Mouse (Mus musculus) spleen, postnatal 14 days (tissue): Measurements from ENCODE around the gene Spopl.
"Not testable (repeated sequence)": the region's sequence is repeated elsewhere in the genome, so short reads cannot be mapped to it uniquely, and the experiment has no call there.

ENCODE experiments used
- DNase-seq, 2 experiments: peaks; one replicate each; pipeline ENCODE4 v3.0.0; 2021 to 2022; ENCODE audit warnings: low spot score in 2 of 2

Gene Spopl

GRCm38 (mm10) chr2:23571302-23572156 lies at the start of gene Spopl:
Gene Spopl (minus strand): TSS chr2:23572106.
- DNase-seq = peak; percentile 66 to 72

DNA sequence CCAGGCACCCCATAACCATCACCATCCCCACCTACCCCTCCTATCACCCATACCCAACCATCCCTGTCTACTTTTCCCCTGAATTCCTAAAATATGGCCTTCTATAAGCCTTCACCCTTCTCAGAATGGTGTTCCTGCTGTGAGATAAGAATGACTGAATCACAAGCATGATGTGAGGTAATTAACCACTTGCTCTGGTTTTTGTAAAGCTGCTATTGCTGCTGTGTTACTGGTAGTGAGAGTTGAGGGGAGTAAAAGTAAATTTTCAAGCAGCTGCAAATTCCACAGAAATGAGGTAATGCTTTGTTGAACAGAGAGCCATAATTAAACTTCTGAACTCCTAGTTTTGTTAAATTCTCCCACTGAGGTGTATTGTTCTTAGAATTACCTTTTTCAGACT lies 48.2 kb upstream of the Spopl start:
- no peak for DNase-seq

DNA sequence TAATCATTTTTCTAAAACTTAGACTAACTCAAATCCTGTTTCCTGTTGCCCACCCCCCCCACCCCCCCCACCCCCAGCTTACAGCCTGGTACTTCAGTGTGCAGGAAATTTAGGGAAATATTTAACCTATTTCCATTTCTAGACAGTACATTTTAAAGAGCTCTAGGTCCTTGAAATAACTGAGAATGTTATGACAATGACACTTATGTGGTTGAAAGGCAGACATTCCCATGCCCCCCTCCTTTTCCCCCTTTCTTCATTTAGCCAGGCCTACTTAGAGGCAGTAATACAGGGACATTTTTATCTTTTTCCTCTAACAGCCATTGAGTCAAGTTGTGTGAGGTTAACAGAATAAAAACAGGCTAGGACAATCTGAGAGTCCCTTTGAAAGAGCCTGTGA lies 46.1 kb upstream of the Spopl start:
- DNase-seq = no peak

- DNase-seq = no peak
Observed at GRCm38 (mm10) chr2:23605391-23605790, 33.5 kb upstream of the Spopl start.

GRCm38 (mm10) chr2:23588769-23589168 lies 16.9 kb upstream of the Spopl start:
- no peak for DNase-seq

- DNase-seq = not testable (repeated sequence)
Observed at GRCm38 (mm10) chr2:23572157-23572532, 239 bp upstream of the Spopl start.

- DNase-seq = no peak
Observed at GRCm38 (mm10) chr2:23570563-23570962, 1.3 kb downstream of the Spopl start.

GRCm38 (mm10) chr2:23568775-23569174 lies 3.1 kb downstream of the Spopl start:
- DNase-seq = no peak

DNA sequence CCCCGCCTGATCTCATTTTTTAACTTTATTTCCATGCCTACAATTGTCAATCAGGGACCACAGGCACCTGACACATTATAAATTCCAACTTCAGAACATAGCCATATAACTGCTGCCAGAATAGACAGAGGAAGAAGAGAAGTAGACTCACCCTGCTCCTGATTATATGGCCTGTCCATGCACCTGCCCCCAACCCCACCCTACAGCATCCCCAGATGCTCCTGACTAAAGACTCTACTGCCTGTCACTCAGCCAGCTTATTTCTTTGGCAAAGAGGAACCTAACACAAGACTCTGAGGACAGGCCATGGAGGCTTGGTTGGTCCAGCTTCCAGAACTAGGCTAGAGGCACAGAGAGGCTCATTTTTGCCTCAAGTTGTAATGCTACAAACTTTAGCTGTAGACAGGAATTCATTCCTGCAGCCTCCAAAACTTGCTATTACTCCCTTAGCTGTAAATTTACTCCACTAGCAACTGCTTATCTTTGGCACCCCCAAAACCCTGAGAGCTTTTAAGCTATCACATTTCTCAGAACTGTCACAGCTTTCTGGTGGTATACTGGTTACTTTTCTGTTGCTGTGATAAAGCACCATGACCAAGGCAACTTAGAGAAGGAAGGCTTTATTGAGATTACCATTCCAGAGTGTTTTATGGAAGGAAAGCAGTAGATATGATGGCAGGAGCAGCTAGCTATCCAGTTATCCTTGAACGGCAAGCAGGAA lies 6.7 kb downstream of the Spopl start:
- no peak for DNase-seq

DNA sequence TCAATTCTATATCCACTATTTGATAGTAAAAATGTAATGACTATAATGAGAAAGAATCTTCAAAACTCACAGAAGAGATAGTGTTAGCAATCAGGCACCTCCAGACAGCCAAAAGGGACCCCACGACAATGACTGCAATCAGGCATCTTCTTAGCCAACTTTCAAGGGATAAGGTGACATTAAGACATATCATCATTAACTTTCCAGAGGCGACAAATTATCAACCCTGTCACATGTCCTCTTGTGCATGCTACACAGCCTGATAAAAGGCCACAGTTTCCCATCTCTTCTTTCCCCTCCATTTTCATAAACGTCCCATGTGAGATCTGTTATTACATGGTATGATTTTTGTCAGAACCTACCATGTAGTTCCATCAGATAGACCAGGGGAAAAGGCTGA lies 9.0 kb downstream of the Spopl start:
- no peak for DNase-seq

- no peak for DNase-seq
Observed at GRCm38 (mm10) chr2:23559186-23559585, 12.7 kb downstream of the Spopl start.

- DNase-seq = no peak
Observed at GRCm38 (mm10) chr2:23551235-23551634, 20.7 kb downstream of the Spopl start.

DNA sequence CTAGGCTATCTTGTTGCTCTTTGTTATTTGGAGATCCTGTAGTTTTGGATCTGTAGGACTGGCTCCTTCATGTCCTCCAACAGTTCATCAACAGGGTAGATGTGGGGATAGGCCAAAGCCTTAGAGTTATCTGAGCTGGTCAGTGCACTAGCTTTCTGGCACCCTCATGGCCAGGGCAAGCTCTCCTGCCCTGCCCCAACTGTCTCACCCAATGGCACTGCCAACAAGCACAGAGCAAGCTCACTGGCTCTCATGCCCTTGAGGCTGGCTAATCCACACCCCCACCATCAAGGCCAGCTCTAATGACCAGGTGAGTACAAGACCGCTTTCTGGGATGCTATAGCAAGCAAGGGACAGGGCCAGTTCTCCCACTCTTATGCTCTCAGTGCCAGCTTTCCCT lies 24.7 kb downstream of the Spopl start:
- DNase-seq = no peak

GRCm38 (mm10) chr2:23539967-23540366 lies 31.9 kb downstream of the Spopl start:
- no peak for DNase-seq

- DNase-seq = not testable (repeated sequence)
Observed at GRCm38 (mm10) chr2:23527717-23528116, 44.2 kb downstream of the Spopl start.

DNA sequence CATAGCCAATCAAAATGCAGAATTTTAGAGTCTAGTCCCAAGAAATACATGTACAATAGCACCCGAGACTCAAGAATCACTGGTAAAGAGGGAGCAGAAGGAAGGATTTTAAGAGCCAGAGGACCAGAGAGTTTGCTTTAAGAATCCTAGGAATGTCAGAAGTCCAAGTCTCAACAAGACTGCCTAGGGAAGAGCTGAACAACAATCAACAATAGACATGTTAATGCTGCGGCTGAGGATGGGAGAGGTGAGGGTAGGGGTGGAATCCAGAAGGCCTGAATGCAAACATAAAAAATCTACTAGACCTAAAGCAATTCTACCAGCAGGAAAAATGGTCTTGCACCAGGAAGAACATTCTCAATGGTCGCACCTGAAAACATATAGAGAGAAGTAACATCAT lies 66.8 kb downstream of the Spopl start:
- no peak for DNase-seq

- DNase-seq = no peak
Observed at GRCm38 (mm10) chr2:23481715-23482114, 90.2 kb downstream of the Spopl start.

DNA sequence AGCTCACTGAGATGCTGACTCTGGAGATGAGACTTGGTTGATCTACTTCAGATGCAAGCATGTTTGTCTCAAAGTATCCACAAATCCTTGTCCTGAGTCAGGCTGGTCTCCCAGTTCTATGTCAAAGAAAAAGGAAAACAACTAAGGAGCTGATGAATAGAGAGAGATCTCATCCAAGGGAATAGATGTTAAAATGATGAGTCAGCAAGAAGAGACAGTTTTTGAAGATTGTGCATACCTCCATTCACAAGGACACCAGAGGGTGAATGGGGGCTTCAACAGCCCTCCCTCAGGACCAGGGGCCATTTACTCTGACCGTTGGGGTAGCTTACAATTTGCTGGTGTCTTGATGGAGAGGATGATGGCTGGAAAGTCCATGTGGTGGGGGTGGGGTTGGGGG lies 104.4 kb downstream of the Spopl start:
- no peak for DNase-seq

DNA sequence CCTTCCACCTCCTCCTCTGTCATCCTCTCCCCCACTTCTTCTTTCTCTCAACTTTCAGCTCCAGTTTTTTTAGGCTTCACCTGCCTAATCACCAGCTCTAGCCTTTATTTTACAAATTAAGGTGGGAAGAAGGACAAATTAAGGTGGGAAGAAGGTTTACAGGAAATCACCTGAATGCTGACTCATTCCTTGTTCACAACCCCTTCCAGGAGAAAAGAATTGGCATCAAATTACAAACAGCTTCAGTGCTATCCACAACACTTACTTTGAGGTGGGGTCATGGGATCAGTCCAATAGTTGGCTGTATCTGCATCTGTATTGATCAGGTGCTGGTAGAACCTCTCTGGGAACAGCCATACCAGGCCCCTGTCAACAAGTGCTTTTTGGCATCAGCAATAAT lies 114.5 kb downstream of the Spopl start:
- no peak for DNase-seq
